12 mouse cellular contexts compared by ENCODE assay signal in the genomic region with DNA sequence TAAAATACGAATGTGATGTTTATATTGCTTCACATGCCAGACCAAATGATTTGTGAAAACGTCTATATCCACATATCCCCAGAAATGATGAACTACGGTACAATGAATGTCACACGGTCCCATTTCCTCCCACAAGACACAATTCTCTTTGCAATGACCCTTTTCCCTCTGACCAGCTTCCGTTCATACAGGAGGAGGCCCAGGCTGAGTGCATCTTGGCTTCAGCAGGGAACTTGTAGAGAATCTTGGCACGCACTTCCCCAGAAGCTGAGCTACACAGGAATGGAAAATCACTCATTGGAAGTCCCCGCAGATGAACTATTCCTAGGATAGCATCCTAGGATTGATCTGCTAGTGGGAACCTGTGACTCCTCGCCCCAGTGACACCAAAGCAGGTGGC.
A peak's percentile ranks its signal among the peaks of the same experiment; 100 is the strongest.
DNase-seq lines count a peak whose midpoint lies in the region; ATAC-seq lines count a peak whose summit lies in the region.
"Had no signal": no experiment of that assay in that cellular context is flagged by ENCODE, and none has a peak within 500 bp of the region (broad histone marks: within the 10 kb centered on the region; RNA-seq: fewer than 3 reads in every experiment).

No protein-coding gene starts in this region.

- no peak overlapping the region for H3K4me2 ChIP-seq in kidney, embryonic 14.5 days (replicated peaks; ENCODE audit: low read depth, low read length)
- no peak overlapping the region for H3K4me2 ChIP-seq in neural tube, embryonic 15.5 days
- H3K4me2 ChIP-seq: limb, embryonic 12.5 days had no signal

- H3K36me3 ChIP-seq in kidney, embryonic 14.5 days (ENCODE audit: control insufficient read depth, insufficient read depth, low read length), result no peaks in the 10 kb centered on the region
- H3K36me3 ChIP-seq in neural tube, embryonic 15.5 days, result no peaks in the 10 kb centered on the region
- H3K36me3 ChIP-seq: limb, embryonic 12.5 days had no signal

- H3K9me3 ChIP-seq in kidney, embryonic 14.5 days (ENCODE audit: control insufficient read depth, low read length), result no peaks in the 10 kb centered on the region
- no peaks in the 10 kb centered on the region for H3K9me3 ChIP-seq in neural tube, embryonic 15.5 days (replicated peaks)
- H3K9me3 ChIP-seq: G1E; limb, embryonic 12.5 days had no signal

- ATAC-seq in kidney, embryonic 14.5 days (ENCODE audit: low FRiP score, low TSS enrichment), result no peak
- ATAC-seq in neural tube, embryonic 15.5 days (ENCODE audit: low FRiP score), result no peak

- WGBS in kidney, embryonic 14.5 days, result 58% methylated on average over 8 of the region's 8 CpGs
- 78% methylated on average over 8 of the region's 8 CpGs for WGBS in neural tube, embryonic 15.5 days

- no peaks in the 10 kb centered on the region for H3K27me3 ChIP-seq in kidney, embryonic 14.5 days (ENCODE audit: control insufficient read depth, insufficient read depth, low read length)
- no peaks in the 10 kb centered on the region for H3K27me3 ChIP-seq in neural tube, embryonic 15.5 days (replicated peaks)
- H3K27me3 ChIP-seq: limb, embryonic 12.5 days had no signal

- no peak overlapping the region for H3K9ac ChIP-seq in kidney, embryonic 14.5 days (ENCODE audit: low read depth, low read length)
- no peak overlapping the region for H3K9ac ChIP-seq in neural tube, embryonic 15.5 days (replicated peaks)
- H3K9ac ChIP-seq: limb, embryonic 12.5 days had no signal

- H3K4me1 ChIP-seq in kidney, embryonic 14.5 days (ENCODE audit: control insufficient read depth, insufficient read depth, low read length), result no peaks in the 10 kb centered on the region
- H3K4me1 ChIP-seq in neural tube, embryonic 15.5 days, result 0 out of 2 replicates have a peak, but pooled peaks cover 12% of the 10 kb centered on the region

- DNase-seq in kidney, adult 11 months, result peak; percentile 66
- DNase-seq in cerebellum, adult 18-20 months, result peak; percentile 49 to 56
- peak; percentile 49 for DNase-seq in gastrocnemius, postnatal 25 days
- DNase-seq in kidney, postnatal 36 days, result peak; percentile 61 to 77
- DNase-seq in spleen, adult 12 weeks (ENCODE audit: low spot score), result no peak
- DNase-seq in embryo, embryonic 10.5 days (ENCODE audit: low spot score), result no peak
- DNase-seq: embryo, embryonic 11 days had no signal

- H3K4me3 ChIP-seq in kidney, embryonic 14.5 days (ENCODE audit: low read length), result no peak overlapping the region
- no peak overlapping the region for H3K4me3 ChIP-seq in neural tube, embryonic 15.5 days (replicated peaks)
- H3K4me3 ChIP-seq: limb, embryonic 12.5 days; myocyte had no signal

- no peak overlapping the region for H3K27ac ChIP-seq in kidney, embryonic 14.5 days (ENCODE audit: low read depth, low read length)
- no peak overlapping the region for H3K27ac ChIP-seq in neural tube, embryonic 15.5 days (replicated peaks)
- H3K27ac ChIP-seq: limb, embryonic 12.5 days had no signal

Comparison
In these comparisons a context has a peak if more than half of its experiments do, and no peak if none do; other contexts are left out.
1. DNase-seq: peak in kidney, adult 11 months (single experiment), cerebellum, adult 18-20 months (2 of 2), gastrocnemius, postnatal 25 days (single experiment) and kidney, postnatal 36 days (2 of 2); none in spleen, adult 12 weeks (single experiment) and embryo, embryonic 10.5 days (single experiment).